In the genomic region with DNA sequence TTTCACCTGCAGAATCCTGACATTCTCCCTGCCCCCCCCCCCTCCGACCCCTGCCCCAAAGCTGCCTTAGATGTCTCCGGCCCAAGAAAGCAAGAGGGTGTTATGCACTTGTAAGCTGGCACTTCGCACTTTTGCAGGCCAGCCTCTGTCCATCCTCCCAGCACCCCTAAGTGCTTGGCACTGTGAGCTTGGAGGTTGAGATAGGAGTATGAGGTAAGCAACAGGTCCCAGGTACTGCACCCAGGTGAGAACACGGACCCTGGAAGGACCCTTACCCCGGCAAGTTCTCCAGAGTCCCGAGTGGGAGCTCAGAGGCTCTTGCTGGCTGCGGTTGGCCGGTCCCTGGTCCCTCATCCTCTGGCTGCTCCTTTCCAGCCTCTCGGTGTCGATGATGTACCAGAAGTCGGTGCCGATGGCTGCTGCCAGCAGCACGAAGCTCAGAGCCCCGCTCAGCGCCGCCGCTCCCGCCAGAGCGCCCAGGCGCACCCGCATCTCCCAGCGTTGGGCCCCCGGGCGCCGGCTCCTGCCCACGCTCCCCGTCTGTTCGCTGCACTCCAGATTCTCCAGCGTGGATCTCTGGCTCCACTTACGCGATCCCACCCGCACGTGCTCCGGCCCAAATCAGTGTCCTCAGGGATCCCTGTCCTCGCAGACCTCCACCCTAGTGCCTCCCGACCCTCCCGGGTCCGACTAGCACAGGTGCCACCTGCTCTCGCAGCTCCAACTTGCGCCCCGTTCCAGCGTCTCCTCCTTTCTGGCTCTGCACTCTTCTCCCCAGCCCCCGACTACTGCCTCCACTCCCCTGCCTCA, we compare ENCODE assay signal across 8 mouse cellular contexts. TPM values are rescaled to one million over a fixed set of nuclear protein-coding genes. Genes with fewer than 3 reads are reported as not detected.
DNase-seq lines count a peak whose midpoint lies in the region; ATAC-seq lines count a peak whose summit lies in the region.

No protein-coding gene starts in this region.

- peak overlapping the region; percentile 61 for H3K4me2 ChIP-seq in forebrain, embryonic 13.5 days
- H3K4me2 ChIP-seq in midbrain, embryonic 13.5 days (replicated peaks): peak overlapping the region; percentile 70

- H3K36me3 ChIP-seq in forebrain, embryonic 13.5 days (ENCODE audit: poor library complexity, severe bottlenecking): no peaks in the 10 kb centered on the region
- H3K36me3 ChIP-seq in midbrain, embryonic 13.5 days: no peaks in the 10 kb centered on the region

- H3K9ac ChIP-seq in forebrain, embryonic 13.5 days: peak overlapping the region; percentile 43
- H3K9ac ChIP-seq in midbrain, embryonic 13.5 days (replicated peaks): peak overlapping the region; percentile 59

- no peaks in the 10 kb centered on the region for H3K9me3 ChIP-seq in forebrain, embryonic 13.5 days (replicated peaks)
- no peaks in the 10 kb centered on the region for H3K9me3 ChIP-seq in midbrain, embryonic 13.5 days

- WGBS in forebrain, embryonic 13.5 days: 4% methylated on average over 43 of the region's 43 CpGs
- WGBS in midbrain, embryonic 13.5 days: 4% methylated on average over 43 of the region's 43 CpGs

- no peak for ATAC-seq in forebrain, embryonic 13.5 days
- ATAC-seq in midbrain, embryonic 13.5 days: peak; percentile 27; the same call in 1 of the 2 replicates

- no peak overlapping the region for H3K27ac ChIP-seq in forebrain, embryonic 13.5 days
- H3K27ac ChIP-seq in midbrain, embryonic 13.5 days: no peak overlapping the region

- H3K27me3 ChIP-seq in forebrain, embryonic 13.5 days: peaks cover 64% of the 10 kb centered on the region
- peaks cover 63% of the 10 kb centered on the region for H3K27me3 ChIP-seq in midbrain, embryonic 13.5 days

- intact Hi-C loops in left cerebral cortex, postnatal 4 days (cut with DNase I): no loop called here

- DNase-seq in left cerebral cortex, adult 11 months (ENCODE audit: low spot score): peak; percentile 22
- DNase-seq in left cerebral cortex, postnatal 4 days: no peak
- peak; percentile 44 to 67 for DNase-seq in layer of hippocampus, adult 8-10 months (ENCODE audit: low spot score in 2 of 2)
- DNase-seq in thymus, postnatal 14 days: no peak
- no peak for DNase-seq in B cell, adult 2 months
- no peak for DNase-seq in spleen, postnatal 10 days (ENCODE audit: low spot score in 2 of 2)

- H3K4me1 ChIP-seq in forebrain, embryonic 13.5 days: peaks cover 6% of the 10 kb centered on the region
- H3K4me1 ChIP-seq in midbrain, embryonic 13.5 days (replicated peaks): peaks cover 9% of the 10 kb centered on the region

- peak overlapping the region; percentile 35 for H3K4me3 ChIP-seq in forebrain, embryonic 13.5 days
- peak overlapping the region; percentile 41 for H3K4me3 ChIP-seq in midbrain, embryonic 13.5 days (replicated peaks)

RNA-seq across cellular contexts. Expression of a gene that starts 0.6 kb away (rescaled TPM):
- under 1 TPM; 0.36 to 0.50 TPM for total RNA-seq in left cerebral cortex, postnatal 4 days (2021)
- not detected in 2 replicates for polyA plus RNA-seq in forebrain, embryonic 13.5 days (2015; fragmentation: Nextera tagmentation; extraction: Ambion mirVana)
- 1 to 10 TPM; 3.9 to 5.6 (median 4.4) TPM for total RNA-seq in layer of hippocampus, adult 8-10 months (2022)
- 0.30 TPM in 1 of 2 replicates, not detected in the other for polyA plus RNA-seq in midbrain, embryonic 13.5 days (2015; fragmentation: Nextera tagmentation; extraction: Ambion mirVana)

RNA-seq across cellular contexts. Expression of a gene that starts 46.2 kb away (rescaled TPM):
- 10 to 100 TPM; 46.7 to 50.9 TPM for total RNA-seq in left cerebral cortex, postnatal 4 days (2021)
- polyA plus RNA-seq in forebrain, embryonic 13.5 days (2015; fragmentation: Nextera tagmentation; extraction: Ambion mirVana): 28.9 and 31.6 TPM in 2 replicates
- total RNA-seq in layer of hippocampus, adult 8-10 months (2022): 10 to 100 TPM; 26.1 to 30.1 (median 26.4) TPM
- 31.4 and 33.5 TPM in 2 replicates for polyA plus RNA-seq in midbrain, embryonic 13.5 days (2015; fragmentation: Nextera tagmentation; extraction: Ambion mirVana)

Comparison
In these comparisons a context has a peak if more than half of its experiments do, and no peak if none do; other contexts are left out.
1. DNase-seq: peak in left cerebral cortex, adult 11 months (single experiment) and layer of hippocampus, adult 8-10 months (2 of 2); none in left cerebral cortex, postnatal 4 days (single experiment), thymus, postnatal 14 days (single experiment), B cell, adult 2 months (0 of 2) and spleen, postnatal 10 days (0 of 2).